Mouse (Mus musculus) hindbrain, embryonic 16.5 days (tissue): Measurements from ENCODE around the gene Slc23a2. TPM values are rescaled to one million over a fixed set of nuclear protein-coding genes. Genes with fewer than 3 reads are reported as not detected.

Source experiments
- polyA plus RNA-seq: library from polyadenylated mRNA; unstranded; fragments of >200 nt; fragmentation: Nextera tagmentation; extraction: Ambion mirVana; gene quantifications from 2 replicates; pipeline ENCODE4 v1.2.1, GENCODE M21; 2015

The Slc23a2 gene
- polyA plus RNA-seq, 1 experiment from 2014 or later = 40.8 TPM

Other genes with a start within 250 kb of the Slc23a2 start
- gene Prnp, start 235.2 kb downstream of the Slc23a2 start, polyA plus RNA-seq = 153 and 168 TPM in 2 replicates
- 0.26 TPM in 1 of 2 replicates, not detected in the other for gene Prn, start 235.2 kb downstream of the Slc23a2 start, polyA plus RNA-seq
- gene Prnd, start 194.2 kb downstream of the Slc23a2 start, polyA plus RNA-seq = 8.1 and 12.7 TPM in 2 replicates
- gene Rassf2, start 114.8 kb downstream of the Slc23a2 start, polyA plus RNA-seq = 25.2 and 34.2 TPM in 2 replicates
- gene Tmem230, start 102.7 kb upstream of the Slc23a2 start, polyA plus RNA-seq = 47.1 and 48.0 TPM in 2 replicates
- 112 and 114 TPM in 2 replicates for gene Pcna, start 108.2 kb upstream of the Slc23a2 start, polyA plus RNA-seq
- 46.2 and 46.3 TPM in 2 replicates for gene Cds2, start 118.0 kb upstream of the Slc23a2 start, polyA plus RNA-seq
- 4.0 and 4.4 TPM in 2 replicates for gene Prokr2, start 240.3 kb upstream of the Slc23a2 start, polyA plus RNA-seq